Mouse (Mus musculus) frontal cortex, postnatal 36 days (tissue): ENCODE measurements around the gene Anln.
"Not testable (repeated sequence)": the region's sequence is repeated elsewhere in the genome, so short reads cannot be mapped to it uniquely, and the experiment has no call there.

Experiments used
- DNase-seq, 2 experiments: peaks; one replicate each; pipeline ENCODE4 v3.0.0; 2022; ENCODE audit warnings: low spot score in 2 of 2

Anln gene

DNA sequence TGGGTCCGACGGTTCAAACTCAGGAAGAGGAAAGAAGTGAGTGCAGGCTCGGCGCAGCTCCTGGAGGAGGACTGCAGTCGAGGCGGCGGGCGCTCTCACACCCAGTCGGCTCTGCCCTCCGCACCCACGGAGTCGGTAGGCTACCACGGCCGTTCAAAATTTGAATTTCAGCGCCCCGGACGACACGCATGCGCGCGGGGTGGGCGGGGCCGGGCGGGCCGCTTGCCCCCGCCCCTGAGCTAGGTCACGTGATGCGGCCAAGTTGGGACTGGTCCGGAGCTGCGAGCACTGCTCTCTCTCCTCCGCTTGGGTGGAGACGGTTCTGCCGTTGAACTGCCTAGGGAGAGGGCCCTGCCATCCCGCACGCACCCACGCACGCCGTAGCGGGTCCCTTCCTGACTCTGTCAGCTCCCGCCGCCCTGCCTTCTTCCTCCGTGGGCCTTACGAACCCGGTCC lies at the start of gene Anln:
TSS of gene Anln (minus strand) at position 168 of the 456 bp plus-strand sequence.
- DNase-seq = peak; percentile 76 to 80

DNA sequence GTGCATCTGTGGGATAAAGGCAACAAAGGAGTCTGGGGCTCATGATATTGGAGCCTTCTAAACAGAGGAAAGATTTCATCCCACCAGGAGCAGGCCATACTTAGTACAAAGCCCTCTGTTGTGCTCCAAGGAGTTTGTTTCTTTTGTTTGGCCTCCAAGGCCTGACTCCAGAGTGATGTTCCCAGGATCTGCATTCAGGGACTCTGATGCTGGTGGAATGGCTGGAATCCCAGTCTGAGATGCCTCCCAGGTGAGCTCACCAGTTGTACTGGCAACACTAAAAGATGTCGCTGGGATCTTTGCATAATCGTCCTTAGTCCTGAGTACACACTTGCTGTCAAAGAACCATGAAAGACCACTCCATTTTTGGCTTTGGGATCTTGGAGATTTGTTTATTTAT lies 45.1 kb upstream of the Anln start:
- no peak for DNase-seq

DNA sequence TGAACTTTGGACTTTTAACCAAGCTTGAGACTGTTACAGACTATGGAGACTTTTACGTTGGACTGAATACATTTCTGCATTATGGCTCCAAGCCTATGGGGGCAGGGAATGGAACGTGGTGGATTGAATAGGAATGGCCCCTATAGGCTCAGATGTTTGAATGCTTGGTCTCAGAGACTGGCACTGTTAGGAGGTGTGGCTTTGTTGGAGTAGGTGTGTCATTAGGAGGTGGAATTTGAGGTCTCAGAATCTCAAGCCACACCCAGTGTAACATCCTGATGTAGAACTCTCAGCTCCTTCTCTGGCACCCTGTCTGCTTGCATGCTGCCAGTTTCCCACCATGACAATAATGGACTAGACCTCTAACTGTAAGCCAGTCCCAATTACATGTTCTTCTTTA lies 44.2 kb upstream of the Anln start:
- no peak for DNase-seq

DNA sequence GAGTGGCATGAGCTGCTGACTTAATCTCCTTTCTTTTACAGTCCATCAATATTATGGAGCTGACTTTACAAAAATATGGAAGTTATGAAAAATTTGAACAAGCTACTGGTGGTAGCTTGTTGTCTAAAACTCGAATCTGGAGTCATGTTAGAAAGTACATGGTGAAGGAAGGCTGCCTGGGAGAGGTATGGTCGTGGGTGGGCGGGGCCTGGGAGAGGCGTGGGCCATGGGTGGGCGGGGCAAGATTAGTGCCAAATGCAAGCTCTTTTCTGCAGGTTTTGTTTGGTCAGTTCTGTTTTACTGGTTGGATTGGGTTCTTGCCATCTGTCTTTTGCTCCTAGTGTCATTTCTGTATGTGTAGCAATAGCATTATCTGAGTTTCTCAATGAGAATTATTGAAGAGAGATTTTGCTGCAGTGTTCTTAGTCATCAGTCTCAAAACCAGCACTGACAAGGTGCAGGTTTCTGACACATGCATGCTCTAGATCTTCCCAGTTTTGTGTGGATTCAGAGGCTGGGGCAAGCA lies 41.4 kb upstream of the Anln start:
- no peak for DNase-seq

DNA sequence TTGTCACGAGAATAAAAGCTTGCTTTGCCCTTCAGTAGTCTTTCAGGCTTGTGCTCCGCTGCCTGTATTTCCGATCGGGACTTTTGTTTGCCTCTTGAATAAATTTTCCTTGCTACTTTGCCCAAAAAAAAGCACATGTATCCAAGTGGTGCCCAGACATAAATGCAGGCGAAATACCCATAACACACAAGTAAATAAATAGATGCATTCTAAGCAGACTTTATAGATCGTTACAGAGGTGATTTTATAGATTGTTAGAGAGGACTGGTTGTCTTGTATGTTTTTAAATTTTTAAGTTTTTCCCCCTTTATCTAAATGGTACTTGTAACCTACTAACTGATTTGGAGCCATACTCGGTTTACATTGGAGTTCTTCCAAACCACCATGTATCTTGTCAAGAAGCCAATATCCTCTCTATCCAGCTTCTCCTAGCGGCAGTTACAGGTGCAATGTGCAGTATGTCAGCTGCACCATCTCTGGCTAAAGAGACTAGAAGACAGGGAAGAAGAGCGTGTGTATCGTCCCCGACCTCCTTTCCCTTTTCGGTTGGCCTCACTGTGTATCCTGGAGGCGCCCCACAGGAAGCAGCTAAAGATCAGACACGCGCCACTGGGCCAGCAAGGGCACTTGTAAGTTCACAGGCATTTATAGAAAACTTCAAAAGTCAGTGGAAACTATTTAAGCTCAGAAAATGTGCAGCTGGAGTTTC lies 40.7 kb upstream of the Anln start:
- no peak for DNase-seq

DNA sequence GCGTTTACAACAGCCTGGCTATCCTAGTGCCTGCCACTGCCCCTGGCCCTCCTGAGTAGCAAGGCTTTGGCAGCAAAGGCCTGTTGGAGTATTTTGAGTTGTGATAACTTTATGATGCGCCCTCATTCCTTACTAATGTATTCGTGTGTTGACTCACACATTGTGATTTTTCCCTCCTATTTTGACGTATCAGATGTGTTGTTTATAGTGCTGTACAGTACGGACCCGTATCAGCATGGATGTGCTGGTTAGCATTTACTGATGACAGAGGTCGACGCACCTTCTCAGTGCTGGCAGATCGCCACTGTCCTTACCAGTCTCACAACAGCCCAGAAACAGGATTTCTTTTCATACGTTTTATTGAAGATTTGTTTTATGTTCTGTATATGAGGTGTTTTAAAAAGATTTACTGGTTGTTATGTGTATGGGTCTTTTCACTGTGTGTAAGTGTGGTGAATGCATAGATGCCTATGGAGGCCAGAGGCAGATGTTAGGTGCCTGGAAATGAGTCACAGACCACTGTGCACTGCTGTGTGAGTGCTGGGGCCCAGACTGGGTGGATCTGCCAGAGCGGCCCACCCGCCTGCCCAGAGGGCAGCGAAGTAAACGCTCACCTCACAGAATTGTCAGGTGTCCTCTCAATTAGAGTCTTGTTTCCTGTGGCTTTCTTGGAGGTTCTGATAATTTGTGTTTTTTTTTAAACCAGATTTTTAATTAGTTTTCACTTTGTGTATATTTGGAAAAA lies 39.9 kb upstream of the Anln start:
- DNase-seq = no peak

DNA sequence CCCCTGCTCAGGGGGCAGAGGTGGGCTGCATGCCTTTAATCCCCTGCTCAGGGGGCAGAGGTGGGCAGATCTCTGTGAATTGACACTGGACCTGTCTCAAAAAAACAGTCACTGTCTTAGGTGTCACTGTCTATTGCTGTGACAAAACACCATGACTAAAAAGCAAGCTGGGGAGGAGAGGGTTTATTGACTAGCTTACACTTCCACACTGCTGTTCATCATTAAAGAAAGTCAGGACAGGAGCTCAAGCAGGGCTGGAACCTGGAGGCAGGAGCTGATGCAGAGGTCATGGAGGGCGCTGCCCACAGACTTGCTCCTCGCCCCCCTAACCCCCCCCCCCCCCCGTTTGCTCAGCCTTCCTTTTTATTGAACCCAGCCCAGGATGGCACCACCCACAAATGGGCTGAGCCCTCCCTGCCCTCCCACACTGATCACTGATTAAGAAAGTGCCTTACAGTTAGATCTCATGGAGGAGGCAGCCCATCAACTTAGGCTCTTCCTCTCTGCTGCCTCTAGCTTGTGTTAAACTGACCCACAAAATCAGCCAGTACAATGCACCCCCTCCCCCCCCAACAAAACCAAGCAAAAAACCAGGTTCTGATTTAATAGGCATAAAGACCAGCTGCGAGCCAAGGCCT lies 39.2 kb upstream of the Anln start:
- DNase-seq = no peak

DNA sequence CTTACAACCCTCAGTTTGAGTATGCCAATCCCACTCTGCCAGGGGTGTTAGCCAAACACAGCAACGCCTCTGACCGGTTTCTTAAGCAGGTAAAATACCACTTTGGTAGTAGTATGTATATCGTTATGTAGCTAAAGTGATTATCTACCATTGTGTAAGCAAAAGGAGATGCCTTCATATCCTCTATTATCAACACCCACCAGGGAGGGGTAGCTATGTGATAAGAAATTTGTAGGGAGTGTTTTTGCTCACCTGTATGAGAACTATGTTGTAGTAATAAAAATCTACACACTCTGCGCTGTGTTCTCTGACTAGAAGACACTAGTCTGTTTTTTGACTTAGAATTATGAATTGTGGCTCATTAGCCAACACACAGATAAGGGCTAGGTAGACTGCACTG lies 35.7 kb upstream of the Anln start:
- DNase-seq = no peak

DNA sequence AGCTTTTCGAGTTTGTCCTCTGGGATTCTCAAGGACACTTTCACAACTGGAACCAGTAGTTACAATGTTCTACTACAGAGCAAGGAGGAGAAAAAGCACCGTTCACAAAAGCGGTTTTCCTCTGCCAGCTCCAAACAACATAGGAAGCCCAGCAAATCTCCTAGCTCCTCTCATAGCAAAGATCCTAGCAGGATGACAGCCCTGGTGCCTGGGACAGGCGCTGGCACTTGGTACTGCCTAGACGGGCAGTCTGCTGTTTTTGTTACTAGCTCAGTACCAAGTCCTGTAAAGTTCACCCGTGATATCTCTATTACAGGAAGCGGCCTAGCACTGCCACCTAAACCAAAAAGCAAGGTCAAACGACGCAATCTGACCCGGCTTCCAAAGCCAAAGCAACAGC lies 35.2 kb upstream of the Anln start:
- DNase-seq = no peak

DNA sequence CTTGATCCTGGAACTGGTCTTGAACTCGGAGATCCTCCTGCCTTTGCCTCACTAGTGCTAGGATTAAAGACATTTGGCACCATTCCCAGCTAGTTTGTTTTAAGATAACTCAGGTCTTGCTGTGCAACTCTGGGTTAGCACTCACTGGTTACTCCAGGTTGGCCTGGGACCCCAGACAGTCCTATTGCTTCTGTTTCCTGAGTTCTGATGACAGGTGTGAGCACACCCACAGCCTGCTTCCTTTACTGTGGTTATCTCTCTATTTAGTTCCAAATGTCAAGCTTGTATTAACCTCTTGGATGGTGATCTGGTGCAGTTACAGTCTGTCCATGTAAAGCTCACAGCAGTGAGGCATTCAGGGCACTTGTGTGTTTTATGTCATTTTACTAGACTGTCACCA lies 34.5 kb upstream of the Anln start:
- no peak for DNase-seq

DNA sequence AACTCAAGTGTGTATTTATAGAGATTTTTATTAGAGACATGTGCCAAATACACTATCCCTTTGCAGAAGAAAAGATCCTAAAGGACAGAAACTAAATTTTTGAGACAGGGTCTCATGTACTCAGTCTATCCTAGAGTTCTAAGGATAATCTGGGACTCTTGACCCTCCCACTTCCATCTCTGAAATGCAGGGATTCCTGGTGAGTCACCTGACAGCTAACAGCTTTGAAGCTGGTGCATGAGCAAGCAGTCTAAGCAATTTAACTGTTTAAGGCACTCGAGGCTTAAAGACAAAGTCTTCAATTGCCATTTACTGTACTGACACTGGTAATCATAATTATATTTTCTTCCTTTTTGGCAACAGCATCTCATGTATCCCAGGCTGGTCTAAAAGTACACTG lies 33.6 kb upstream of the Anln start:
- no peak for DNase-seq

DNA sequence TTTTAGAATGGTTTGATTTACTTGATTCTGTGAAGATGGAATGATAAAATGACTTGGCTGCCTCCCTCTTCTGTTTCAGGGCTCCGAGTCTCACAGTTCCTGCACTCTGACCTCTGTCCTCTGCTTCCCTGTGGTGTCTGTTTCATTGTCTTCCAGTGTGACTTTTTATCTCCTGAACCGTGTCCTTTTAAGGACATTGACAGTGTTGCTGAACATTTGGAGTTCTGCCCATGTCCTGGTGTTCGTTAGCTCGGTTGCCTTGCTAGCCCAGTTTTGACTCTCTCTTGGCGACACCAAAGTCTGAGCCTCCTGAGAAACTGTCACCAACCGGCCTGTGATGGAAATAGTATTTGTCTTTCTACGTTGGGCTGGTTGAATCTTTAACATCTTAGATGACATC lies 31.5 kb upstream of the Anln start:
- no peak for DNase-seq

DNA sequence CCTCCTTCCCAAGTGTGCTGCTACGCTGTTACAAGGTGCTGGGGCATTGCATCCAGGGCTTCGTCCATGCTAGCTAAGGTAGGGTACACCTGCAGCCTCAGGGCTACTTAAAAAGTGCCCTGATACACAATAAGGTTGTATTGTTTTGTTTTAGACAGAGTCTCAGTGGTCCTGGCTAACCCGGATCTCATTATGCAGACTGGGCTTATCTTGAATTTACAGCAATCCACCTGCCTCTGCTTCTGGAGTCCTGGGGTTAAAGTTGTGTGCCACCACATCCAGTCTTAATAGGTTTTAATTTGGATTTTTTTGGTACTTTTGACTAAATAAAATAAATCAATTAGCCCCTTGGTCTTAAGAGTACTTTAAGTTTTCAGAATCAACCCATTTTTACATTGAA lies 30.9 kb upstream of the Anln start:
- DNase-seq = no peak

DNA sequence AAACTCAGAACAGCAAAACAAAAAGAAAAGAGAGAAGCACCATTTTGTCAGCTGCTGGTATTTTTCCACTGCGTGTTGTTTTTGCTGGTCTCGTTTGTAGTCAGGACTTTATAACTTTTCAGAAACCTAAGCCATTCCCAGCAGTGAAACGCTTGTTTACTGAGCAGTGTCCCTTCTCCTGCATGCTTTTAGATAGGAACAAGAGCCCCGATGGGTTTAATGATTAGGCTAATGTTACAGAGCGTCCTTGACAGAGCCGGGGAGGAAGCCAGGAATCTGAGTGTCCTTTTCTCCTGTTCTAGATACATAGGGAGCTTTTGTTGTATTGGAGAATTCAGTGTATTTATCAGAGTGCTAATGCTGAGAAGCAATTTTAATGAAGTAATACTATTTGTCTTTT lies 28.6 kb upstream of the Anln start:
- no peak for DNase-seq

DNA sequence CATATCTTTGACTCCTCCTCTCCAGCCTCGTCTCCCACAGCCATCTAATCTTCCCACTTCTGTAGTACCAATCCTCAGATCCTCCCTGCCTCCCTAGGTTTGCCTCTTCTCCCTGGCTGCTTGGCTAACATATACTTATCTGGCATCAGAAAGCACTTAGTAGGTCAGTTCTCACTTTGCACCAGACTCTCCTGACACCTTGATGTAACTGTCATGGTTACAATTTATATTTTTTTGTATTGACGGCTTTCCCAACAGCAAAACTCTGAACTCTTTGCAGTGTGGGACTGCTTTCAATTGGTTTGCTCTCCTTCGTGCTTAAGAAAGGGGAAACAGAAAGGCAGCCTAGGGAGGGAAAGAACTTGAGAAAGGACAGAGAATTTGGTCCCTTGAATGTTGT lies 27.2 kb upstream of the Anln start:
- no peak for DNase-seq

DNA sequence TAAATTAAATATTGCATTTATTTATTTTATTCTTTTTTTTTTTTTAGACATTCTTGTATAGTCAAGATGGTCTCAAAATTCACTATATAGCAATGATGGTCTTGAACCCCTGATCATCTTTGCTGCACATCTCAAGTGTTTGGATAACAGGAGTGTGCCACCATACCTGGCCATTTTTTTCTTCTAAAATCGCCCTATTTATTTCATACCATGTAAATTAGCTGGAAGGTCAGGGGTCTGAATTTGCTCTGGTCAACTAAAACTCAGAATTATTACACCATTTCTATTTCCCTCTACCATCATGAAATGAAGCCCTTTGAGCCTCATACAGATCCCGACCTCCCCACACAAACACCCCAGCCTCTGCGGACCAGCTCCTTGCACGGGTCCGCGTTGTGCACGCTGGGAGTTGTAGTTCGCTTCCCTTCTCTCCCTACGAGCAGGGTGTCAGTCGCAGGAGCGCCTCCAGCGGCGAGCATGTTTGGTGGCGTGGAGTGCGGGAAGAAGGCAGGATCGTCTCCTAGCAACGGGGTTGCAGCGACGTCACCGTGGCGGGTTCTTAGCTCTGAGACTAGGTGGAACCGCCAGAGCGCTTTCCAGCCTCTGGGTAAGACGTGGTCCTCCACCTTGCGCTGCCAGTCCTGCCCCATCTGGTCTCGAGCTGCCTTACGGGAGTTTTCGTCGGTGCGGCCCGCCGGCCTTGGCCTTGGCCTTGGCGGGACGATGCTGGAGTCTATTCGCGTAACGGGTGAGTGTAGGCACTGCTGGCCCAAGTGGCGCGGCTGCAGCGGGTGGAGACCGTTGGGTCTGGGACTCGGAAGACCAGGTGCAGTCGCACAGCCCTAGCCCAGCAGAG lies 22.2 kb upstream of the Anln start, which contains the start of gene 9530077C05Rik:
TSS of gene 9530077C05Rik (plus strand) at position 512 of the 856 bp plus-strand sequence.
- peak; percentile 98 to 99 for DNase-seq

DNA sequence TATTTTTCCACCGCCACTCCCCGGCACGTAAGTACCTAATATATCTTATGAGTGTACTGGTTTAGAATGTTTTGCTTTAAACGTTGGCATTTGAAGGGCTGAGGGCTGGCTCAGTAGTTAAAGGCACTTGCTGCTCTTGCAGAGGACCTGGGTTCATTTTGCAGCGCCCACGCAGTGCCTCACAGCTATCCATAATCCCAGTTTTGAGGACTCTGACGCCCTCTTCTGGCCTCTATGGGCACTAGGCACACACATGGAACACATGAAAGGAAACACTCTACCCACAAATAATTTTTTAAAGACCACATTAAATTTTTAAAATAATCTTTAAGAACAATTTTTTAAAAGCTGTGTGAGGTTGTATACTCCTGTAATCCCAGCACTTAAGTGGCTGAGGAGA lies 20.5 kb upstream of the Anln start:
- no peak for DNase-seq

DNA sequence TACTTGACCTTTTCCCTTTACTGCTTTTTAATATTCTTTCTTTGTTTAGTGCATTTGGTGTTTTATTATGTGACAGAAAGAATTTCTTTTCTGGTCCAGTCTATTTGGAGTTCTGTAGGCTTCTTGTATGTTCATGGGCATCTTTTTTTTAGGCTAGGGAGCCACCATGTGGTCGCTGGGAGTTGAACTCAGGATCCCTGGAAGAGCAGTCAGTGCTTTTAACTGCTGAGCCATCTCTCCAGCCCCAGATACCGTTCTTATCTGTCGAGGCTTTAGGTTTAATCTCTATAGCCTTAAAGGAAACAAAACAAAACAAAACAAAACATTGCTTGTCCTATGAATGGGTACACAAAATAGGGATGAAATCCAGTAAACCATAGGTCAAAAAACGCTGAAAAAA lies 19.4 kb upstream of the Anln start:
- not testable (repeated sequence) for DNase-seq

DNA sequence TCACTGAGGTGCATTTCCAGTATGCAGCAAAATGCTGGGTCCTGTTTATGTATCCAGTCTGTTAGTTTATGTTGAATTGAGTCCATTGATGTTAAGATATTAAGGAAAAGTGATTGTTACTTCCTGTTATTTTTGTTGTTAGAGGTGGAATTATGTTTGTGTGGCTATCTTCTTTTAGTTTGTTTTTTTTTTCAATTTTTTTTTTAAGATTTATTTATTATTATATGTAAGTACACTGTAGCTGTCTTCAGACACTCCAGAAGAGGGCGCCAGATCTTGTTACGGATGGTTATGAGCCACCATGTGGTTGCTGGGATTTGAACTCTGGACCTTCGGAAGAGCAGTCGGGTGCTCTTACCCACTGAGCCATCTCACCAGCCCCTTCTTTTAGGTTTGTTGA lies 18.6 kb upstream of the Anln start:
- DNase-seq = not testable (repeated sequence)

DNA sequence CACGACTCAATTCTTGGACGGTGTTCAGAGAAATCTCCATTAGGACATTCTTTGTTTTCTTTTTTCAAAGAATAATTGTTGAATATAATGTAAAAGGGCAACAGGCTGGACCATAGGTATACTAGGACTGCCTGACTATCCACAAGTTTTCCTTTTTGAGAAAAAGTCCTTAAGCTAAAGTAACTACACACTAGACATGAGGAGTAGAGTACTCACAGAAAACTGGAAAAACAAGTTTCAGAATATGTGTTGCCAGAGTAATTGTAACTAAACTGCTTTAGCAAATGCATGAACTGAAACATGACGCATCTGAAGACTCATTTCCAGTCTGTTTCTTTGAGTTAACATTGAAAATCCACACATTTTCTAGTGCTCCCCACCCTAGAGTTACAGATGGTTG lies 16.4 kb upstream of the Anln start:
- DNase-seq = no peak

DNA sequence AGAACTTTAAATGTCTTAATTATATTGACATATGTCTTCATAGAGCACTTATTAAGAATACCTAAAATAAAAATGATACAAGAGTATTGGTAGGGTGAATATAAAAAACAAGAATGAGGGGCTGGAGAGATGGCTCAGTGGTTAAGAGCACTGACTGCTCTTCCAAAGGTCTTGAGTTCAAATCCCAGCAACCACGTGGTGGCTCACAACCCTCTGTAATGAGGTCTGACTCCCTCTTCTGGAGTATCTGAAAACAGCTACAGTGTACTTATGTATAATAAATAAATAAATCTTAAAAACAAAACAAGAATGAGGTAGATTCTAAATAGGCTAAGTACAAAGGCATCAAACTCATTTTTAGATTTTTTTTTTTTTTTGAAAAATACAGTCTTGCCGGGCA lies 14.5 kb upstream of the Anln start:
- not testable (repeated sequence) for DNase-seq

DNA sequence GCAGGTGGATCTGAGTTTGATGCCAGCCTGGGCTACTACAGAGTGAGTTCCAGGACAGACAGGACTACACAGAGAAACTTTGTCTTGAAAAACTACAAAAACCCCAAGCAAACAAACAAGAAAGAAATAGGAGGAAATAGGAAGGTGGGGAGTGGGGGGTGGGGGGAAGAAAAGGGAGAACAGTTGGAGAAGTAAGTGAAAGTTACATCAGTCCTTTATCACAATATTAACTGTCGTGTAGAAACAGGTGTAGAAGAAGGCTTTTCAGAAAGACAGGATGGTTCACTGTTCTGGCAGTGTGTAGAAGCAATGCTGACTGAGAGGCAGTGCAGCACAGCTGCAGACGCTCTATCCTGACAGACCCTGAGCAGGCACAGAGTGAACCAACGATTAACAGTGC lies 14.0 kb upstream of the Anln start:
- DNase-seq = no peak
